Mouse (Mus musculus) embryo, embryonic 10 days (tissue): Measurements from ENCODE around the gene Cxcl1.
"Not testable (repeated sequence)": the region's sequence is repeated elsewhere in the genome, so short reads cannot be mapped to it uniquely, and the experiment has no call there.

Experiments
- DNase-seq: peaks from one replicate; pipeline ENCODE4 v3.0.0-alpha.2; 2015; ENCODE audit warnings: low spot score

Cxcl1 gene

DNA sequence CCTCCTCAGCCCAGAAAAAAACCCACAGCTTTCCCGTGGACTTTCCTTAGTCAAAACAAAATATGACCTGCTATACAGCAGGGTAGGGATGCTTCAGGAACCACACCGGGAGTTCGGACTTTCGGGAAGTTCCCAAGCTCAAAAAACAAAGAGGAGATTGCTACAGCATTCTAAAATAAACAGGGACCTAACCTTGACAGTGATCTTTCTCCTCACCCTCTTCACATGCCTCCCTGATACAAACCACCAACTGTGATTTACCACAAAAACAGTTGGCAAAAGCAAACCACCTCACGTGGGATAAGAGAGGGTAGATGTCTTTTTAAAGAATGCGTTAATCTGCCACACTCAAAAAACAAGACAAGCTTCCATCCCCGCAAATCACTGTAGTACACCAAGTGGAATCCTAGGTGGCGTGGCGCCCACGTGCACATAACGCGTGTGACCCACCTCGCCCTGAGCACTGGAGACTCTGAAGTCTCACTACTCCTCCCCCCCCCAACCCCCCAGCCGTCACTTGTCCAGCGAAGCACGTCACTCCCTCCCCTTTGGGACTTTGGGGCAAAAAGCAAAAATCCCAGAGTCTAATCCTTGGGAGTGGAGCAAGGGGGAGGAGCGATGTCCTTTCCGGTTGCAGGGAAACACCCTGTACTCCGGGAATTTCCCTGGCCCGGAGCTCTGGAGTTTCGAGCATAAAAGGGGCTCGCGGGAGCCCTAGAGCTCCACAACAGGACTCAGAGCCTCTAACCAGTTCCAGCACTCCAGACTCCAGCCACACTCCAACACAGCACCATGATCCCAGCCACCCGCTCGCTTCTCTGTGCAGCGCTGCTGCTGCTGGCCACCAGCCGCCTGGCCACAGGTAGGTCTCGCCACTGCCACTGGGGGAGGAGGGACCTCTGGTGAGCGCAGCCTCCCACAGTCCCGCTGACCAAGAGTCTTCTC is at the start of gene Cxcl1:
Cxcl1 (plus strand) TSS at position 723 of the 945 bp plus-strand sequence.
- peak; percentile 64 for DNase-seq

- no peak for DNase-seq
Measured at GRCm38 (mm10) chr5:90843891-90844290, 47.1 kb upstream of the Cxcl1 start.

DNA sequence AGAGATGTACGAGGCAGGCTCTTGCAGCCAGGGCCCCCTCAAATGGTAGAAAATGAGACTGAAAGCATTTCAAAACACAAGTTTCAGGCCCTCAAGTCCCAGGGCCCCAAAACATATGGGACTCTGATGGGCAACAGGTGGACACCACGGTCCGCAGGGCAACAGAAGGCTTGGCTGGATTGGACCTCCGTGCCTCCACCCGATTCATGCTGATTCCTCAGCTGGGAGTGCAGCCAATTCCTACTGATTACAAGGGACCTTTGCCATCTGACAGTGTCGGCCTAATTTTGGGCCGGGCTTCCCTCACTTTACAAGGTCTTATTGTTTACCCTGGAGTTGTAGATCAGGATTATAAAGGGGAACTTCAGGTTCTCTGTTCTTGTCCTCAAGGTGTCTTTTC is 40.9 kb upstream of the Cxcl1 start:
- DNase-seq = not testable (repeated sequence)

- DNase-seq = not testable (repeated sequence)
Measured at GRCm38 (mm10) chr5:90851391-90851790, 39.6 kb upstream of the Cxcl1 start.

DNA sequence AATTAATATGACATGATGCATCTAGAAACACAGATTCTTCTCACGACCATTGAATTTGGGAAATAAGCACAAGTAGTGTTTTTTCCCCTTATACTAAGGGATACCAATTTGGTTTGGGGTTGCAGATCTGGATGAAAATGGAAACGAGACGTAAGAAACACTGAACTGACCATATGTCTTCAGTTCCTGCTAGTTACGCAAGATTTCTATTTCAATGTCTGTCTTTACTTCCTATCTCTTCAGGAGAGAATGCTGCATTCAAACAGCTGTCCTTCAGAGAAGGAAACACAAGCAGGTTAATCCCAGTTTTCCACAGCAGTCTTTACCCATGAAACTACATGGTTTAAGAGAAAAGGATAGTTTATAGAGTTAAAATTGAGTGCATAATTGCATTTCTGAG is 37.8 kb upstream of the Cxcl1 start:
- no peak for DNase-seq

- DNase-seq = no peak
Measured at GRCm38 (mm10) chr5:90855308-90856230, 35.5 kb upstream of the Cxcl1 start.

GRCm38 (mm10) chr5:90857463-90857862 is 33.6 kb upstream of the Cxcl1 start:
- DNase-seq = no peak

- no peak for DNase-seq
Measured at GRCm38 (mm10) chr5:90858429-90858828, 32.6 kb upstream of the Cxcl1 start.

DNA sequence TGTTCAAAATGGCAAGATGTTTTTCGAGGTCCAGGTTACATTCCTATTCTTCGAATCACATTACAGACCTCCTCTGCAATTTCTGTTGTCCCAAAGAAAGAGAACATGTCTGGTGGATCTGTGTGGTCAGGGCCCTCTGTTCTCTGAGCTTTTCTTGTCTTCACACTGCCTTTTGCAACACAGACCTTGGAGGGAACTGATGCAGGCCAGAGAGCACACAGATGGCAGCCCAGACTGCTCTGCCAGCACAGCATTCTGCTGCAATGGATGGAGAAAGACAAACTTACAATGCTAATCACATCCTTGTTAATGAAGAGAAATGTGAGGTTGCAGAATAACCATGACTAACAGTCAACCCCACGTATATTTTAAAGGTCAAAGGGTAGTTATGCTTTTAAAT is 32.0 kb upstream of the Cxcl1 start:
- DNase-seq = no peak

DNA sequence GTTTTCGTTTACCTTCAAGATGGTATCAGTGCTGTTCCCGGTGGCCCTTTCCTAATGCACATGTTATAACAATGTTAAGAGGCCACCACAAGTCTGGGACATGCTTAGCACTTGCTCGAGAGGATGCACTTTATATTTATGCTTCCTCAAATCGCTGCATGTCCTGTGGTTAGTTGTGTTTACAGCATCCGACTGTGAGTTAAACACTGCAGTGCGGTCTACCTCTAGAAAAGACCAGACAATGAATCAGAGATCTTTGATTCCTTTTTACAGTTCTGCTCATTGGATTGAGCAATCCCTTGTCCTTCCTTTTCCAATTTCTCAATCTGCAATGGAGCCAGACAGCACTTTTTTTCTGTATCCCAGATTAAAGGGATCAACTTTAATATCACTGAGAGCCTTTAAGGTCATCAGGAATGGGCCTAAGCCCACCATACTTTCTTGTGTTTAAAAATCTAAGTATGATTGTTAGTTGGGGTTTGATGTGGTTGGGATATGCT is 29.1 kb upstream of the Cxcl1 start:
- no peak for DNase-seq

- no peak for DNase-seq
Measured at GRCm38 (mm10) chr5:90866770-90867169, 24.3 kb upstream of the Cxcl1 start.

GRCm38 (mm10) chr5:90872377-90872776 is 18.7 kb upstream of the Cxcl1 start:
- no peak for DNase-seq

GRCm38 (mm10) chr5:90876045-90876444 is 15.0 kb upstream of the Cxcl1 start:
- no peak for DNase-seq

DNA sequence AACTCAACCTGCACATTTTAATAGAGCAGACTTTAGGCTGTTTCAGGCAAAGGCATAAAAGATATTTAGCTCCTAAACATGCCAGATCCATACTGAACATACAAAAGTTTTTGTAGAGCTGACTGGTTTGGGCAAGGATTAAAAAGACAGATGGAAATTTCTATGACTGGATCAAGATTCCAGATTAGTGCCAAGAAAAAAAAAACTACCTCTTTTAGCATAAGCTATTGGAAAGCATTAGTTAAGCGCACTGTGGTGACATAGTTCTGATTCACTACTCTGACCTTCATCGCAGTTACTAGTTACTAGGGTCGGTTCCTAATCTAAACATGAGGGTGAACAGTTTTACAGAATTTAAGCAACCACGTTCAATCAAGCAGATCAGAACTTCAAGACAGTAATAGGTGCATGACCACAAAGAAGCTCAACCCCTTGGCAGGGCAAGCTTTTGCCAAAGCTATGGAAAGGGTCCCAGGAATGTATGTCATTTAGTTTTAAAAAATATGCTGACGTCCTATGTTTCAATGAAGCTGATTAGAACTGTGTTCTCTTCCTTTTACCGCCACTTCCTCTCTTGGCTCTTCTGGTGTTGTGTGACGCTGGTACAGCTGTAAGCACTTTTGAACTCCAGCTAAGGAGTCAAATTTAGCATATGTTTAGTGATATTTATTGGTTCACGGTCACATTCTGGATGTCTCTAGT is 14.4 kb upstream of the Cxcl1 start:
- no peak for DNase-seq

DNA sequence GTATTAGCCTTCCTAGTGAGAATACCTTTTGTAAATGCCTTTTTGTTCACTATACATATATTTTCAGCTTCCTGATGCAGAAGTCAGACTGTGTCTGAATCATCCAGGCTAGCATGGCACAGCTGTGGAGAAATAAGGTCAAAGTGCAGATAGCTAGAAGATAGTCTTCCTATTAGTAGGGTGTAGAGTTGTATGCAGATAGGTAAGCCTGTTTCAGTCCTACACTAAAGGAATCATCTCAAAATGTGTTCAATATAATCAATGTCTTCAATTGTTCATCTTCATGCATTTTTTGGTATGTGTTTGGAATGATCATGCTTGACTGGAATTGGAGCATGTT is 13.9 kb upstream of the Cxcl1 start:
- DNase-seq = no peak

- DNase-seq = no peak
Measured at GRCm38 (mm10) chr5:90879307-90880014, 11.6 kb upstream of the Cxcl1 start.

- no peak for DNase-seq
Measured at GRCm38 (mm10) chr5:90880335-90880850, 10.6 kb upstream of the Cxcl1 start.

- DNase-seq = no peak
Measured at GRCm38 (mm10) chr5:90881021-90881420, 10.0 kb upstream of the Cxcl1 start.

GRCm38 (mm10) chr5:90881682-90882081 is 9.4 kb upstream of the Cxcl1 start:
- no peak for DNase-seq

- no peak for DNase-seq
Measured at GRCm38 (mm10) chr5:90882146-90882545, 8.9 kb upstream of the Cxcl1 start.

GRCm38 (mm10) chr5:90884628-90885242 is 6.3 kb upstream of the Cxcl1 start:
- no peak for DNase-seq
